In genomic region chr8:81767411-81768312, GRCm38 (mm10) we compare ENCODE assay signal across 8 mouse cellular contexts.
DNase-seq lines count a peak whose midpoint lies in the region; ATAC-seq and TF ChIP-seq lines count a peak whose summit lies in the region.

No protein-coding gene starts in this region.

- H3K79me2 ChIP-seq in heart, adult 2 months (replicated peaks; ENCODE audit: control insufficient read depth, insufficient read depth, low read length), result no peaks in the 10 kb centered on the region

- no peak for TF ChIP-seq POLR2A in brain, embryonic 14.5 days (IDR thresholded peaks at IDR 0.05; ENCODE audit: borderline replicate concordance, extremely low read depth, insufficient read depth, insufficient read length, poor library complexity, severe bottlenecking)
- TF ChIP-seq POLR2A in heart, adult 2 months (IDR thresholded peaks at IDR 0.05; ENCODE audit: insufficient read depth, low read depth, low read length), result no peak

- peak; percentile 74; the same call in 1 of the 2 replicates for ATAC-seq in lung, embryonic 14.5 days (ENCODE audit: insufficient read depth)
- no peak for ATAC-seq in neural tube, embryonic 15.5 days (ENCODE audit: low FRiP score)

- H3K36me3 ChIP-seq in heart, adult 2 months (ENCODE audit: control insufficient read depth, insufficient read depth, low read length), result no peaks in the 10 kb centered on the region; the same call in 1 of the 2 replicates
- H3K36me3 ChIP-seq in lung, embryonic 14.5 days (ENCODE audit: insufficient read depth), result no peaks in the 10 kb centered on the region
- H3K36me3 ChIP-seq in neural tube, embryonic 15.5 days, result no peaks in the 10 kb centered on the region

- no peak overlapping the region for H3K9ac ChIP-seq in heart, adult 2 months (ENCODE audit: low read depth, low read length)
- no peak overlapping the region for H3K9ac ChIP-seq in lung, embryonic 14.5 days
- no peak overlapping the region for H3K9ac ChIP-seq in neural tube, embryonic 15.5 days (replicated peaks)

- WGBS in heart, adult 2 months, result 9% methylated on average over 12 of the region's 12 CpGs
- WGBS in lung, embryonic 14.5 days, result 16% methylated on average over 12 of the region's 12 CpGs
- 22% methylated on average over 12 of the region's 12 CpGs for whole genome bisulfite sequencing in neural tube, embryonic 15.5 days

- peak overlapping the region; percentile 59 for H3K27ac ChIP-seq in heart, adult 2 months
- H3K27ac ChIP-seq in lung, embryonic 14.5 days (ENCODE audit: low read depth), result peak overlapping the region; percentile 44; the same call in 1 of the 2 replicates
- H3K27ac ChIP-seq in neural tube, embryonic 15.5 days (replicated peaks), result no peak overlapping the region; the same call in 1 of the 2 replicates

- peak; percentile 29 for DNase-seq in adrenal gland, adult 2 months
- no peak for DNase-seq in adrenal gland, postnatal 4 days (ENCODE audit: low spot score in 2 of 2)
- DNase-seq in brain, embryonic 14.5 days (ENCODE audit: low read depth), result peak; percentile 82
- peak; percentile 38 to 51 for DNase-seq in heart, adult 2 months
- peak; percentile 41 for DNase-seq in kidney, adult 11 months
- peak; percentile 70 for DNase-seq in lung, embryonic 14.5 days
- DNase-seq in layer of hippocampus, postnatal 10 days (ENCODE audit: low spot score in 2 of 2), result no peak

- H3K4me3 ChIP-seq in heart, adult 2 months, result peak overlapping the region; percentile 43
- H3K4me3 ChIP-seq in lung, embryonic 14.5 days (ENCODE audit: low read depth, low read length), result peak overlapping the region; percentile 13; the same call in 1 of the 2 replicates
- no peak overlapping the region; the same call in 1 of the 2 replicates for H3K4me3 ChIP-seq in neural tube, embryonic 15.5 days (replicated peaks)

- H3K27me3 ChIP-seq in heart, adult 2 months (ENCODE audit: control insufficient read depth, insufficient read depth, low read length), result no peaks in the 10 kb centered on the region
- H3K27me3 ChIP-seq in lung, embryonic 14.5 days (ENCODE audit: insufficient read depth, low read length), result no peaks in the 10 kb centered on the region
- no peaks in the 10 kb centered on the region for H3K27me3 ChIP-seq in neural tube, embryonic 15.5 days (replicated peaks)

- peaks cover 9% of the 10 kb centered on the region for H3K4me1 ChIP-seq in heart, adult 2 months (ENCODE audit: control insufficient read depth, insufficient read depth, low read length)
- peaks cover 5% of the 10 kb centered on the region; the same call in 1 of the 2 replicates for H3K4me1 ChIP-seq in lung, embryonic 14.5 days (ENCODE audit: insufficient read depth)
- peaks cover 11% of the 10 kb centered on the region for H3K4me1 ChIP-seq in neural tube, embryonic 15.5 days

- H3K9me3 ChIP-seq in lung, embryonic 14.5 days (ENCODE audit: low read depth, low read length), result no peaks in the 10 kb centered on the region
- no peaks in the 10 kb centered on the region for H3K9me3 ChIP-seq in neural tube, embryonic 15.5 days (replicated peaks)

- peak overlapping the region; percentile 48 for H3K4me2 ChIP-seq in lung, embryonic 14.5 days
- H3K4me2 ChIP-seq in neural tube, embryonic 15.5 days, result peak overlapping the region; percentile 40

- no peak for TF ChIP-seq EP300 in heart, adult 2 months (IDR thresholded peaks at IDR 0.05; ENCODE audit: insufficient read depth, low read depth, low read length)

- intact Hi-C loops in heart, adult 2 months (cut with DNase I), result no loop called here

- TF ChIP-seq CTCF in brain, embryonic 14.5 days (IDR thresholded peaks at IDR 0.05; ENCODE audit: borderline replicate concordance, extremely low read depth, insufficient read depth, insufficient read length), result no peak
- no peak for TF ChIP-seq CTCF in heart, adult 2 months (IDR thresholded peaks at IDR 0.05)
- no peak for TF ChIP-seq CTCF in lung, embryonic 14.5 days (IDR thresholded peaks at IDR 0.05; ENCODE audit: low read depth)

Comparison
In these comparisons a context has a peak if more than half of its experiments do, and no peak if none do; other contexts are left out.
1. DNase-seq: peak in adrenal gland, adult 2 months (single experiment), brain, embryonic 14.5 days (single experiment), heart, adult 2 months (2 of 2), kidney, adult 11 months (single experiment) and lung, embryonic 14.5 days (single experiment); none in adrenal gland, postnatal 4 days (0 of 2) and layer of hippocampus, postnatal 10 days (0 of 2).